9 mouse cellular contexts compared by ENCODE assay signal in the genomic region with DNA sequence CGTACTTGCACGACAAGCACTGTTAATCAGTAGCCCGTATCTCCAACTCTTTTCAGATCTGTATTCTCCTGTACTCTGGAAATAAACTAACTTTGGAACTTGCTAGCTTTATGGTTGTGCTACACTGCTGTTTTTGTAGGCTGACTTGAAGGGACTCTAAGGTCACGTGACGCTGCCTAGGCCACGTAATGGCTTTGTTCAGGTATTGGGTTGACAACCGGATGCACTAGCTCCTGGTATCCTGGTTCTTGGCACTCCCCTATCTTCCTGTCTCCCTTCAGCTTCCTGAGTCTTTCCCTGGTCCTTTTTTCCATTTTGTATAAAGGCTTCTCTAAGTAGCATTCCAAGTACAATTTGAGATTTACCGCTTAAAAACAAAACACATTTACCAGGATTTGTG. TPM values are rescaled to one million over a fixed set of nuclear protein-coding genes. Genes with fewer than 3 reads are reported as not detected.
A peak's percentile ranks its signal among the peaks of the same experiment; 100 is the strongest.
DNase-seq lines count a peak whose midpoint lies in the region; ATAC-seq and TF ChIP-seq lines count a peak whose summit lies in the region.
"Had no signal": no experiment of that assay in that cellular context is flagged by ENCODE, and none has a peak within 500 bp of the region (broad histone marks: within the 10 kb centered on the region; RNA-seq: fewer than 3 reads in every experiment).

No protein-coding gene starts in this region.

- no peaks in the 10 kb centered on the region for H3K9me3 ChIP-seq in neural tube, embryonic 13.5 days
- no peaks in the 10 kb centered on the region for H3K9me3 ChIP-seq in intestine, postnatal 0 days (ENCODE audit: control insufficient read depth)

- TF ChIP-seq CTCF in intestine, postnatal 0 days (IDR thresholded peaks at IDR 0.05; ENCODE audit: low read depth): no peak

- WGBS in neural tube, embryonic 13.5 days: 95% methylated on average over 8 of the region's 8 CpGs
- 65% methylated on average over 8 of the region's 8 CpGs for WGBS in intestine, postnatal 0 days
- WGBS in macrophage (ENCODE audit: missing documents): 97% methylated on average over 8 of the region's 8 CpGs

- peak; percentile 93 for DNase-seq in heart, adult 11 months
- DNase-seq in heart, postnatal 14 days: no peak
- no peak for DNase-seq in neural tube, embryonic 10.5 days (ENCODE audit: extremely low spot score, low spot score)
- no peak for DNase-seq in right cerebral cortex, adult 2 months (ENCODE audit: low spot score in 2 of 2)
- no peak for DNase-seq in left cerebral cortex, adult 9 months (ENCODE audit: low spot score in 2 of 2)
- DNase-seq: thymus, adult 18-20 months had no signal

- ATAC-seq in neural tube, embryonic 13.5 days (ENCODE audit: low read depth): no peak
- no peak for ATAC-seq in intestine, postnatal 0 days

- H3K27ac ChIP-seq in neural tube, embryonic 13.5 days (replicated peaks): peak overlapping the region; percentile 96; the same call in 1 of the 2 replicates
- H3K27ac ChIP-seq in intestine, postnatal 0 days (ENCODE audit: low read depth, low read length): peak overlapping the region; percentile 98
- H3K27ac ChIP-seq in macrophage: peak overlapping the region; percentile 66; the same call in 1 of the 2 replicates

- peaks cover 23% of the 10 kb centered on the region for H3K4me1 ChIP-seq in neural tube, embryonic 13.5 days (replicated peaks)
- no peaks in the 10 kb centered on the region for H3K4me1 ChIP-seq in intestine, postnatal 0 days (replicated peaks; ENCODE audit: control insufficient read depth, insufficient read depth, low read length)

- H3K9ac ChIP-seq in neural tube, embryonic 13.5 days: no peak overlapping the region
- H3K9ac ChIP-seq in intestine, postnatal 0 days (ENCODE audit: low read depth, low read length): no peak overlapping the region

- no peaks in the 10 kb centered on the region for H3K27me3 ChIP-seq in neural tube, embryonic 13.5 days
- no peaks in the 10 kb centered on the region for H3K27me3 ChIP-seq in intestine, postnatal 0 days (replicated peaks; ENCODE audit: control insufficient read depth, insufficient read depth, low read length)

- peaks cover 31% of the 10 kb centered on the region for H3K79me2 ChIP-seq in macrophage (ENCODE audit: inconsistent target)

- H3K36me3 ChIP-seq in neural tube, embryonic 13.5 days: no peaks in the 10 kb centered on the region
- no peaks in the 10 kb centered on the region for H3K36me3 ChIP-seq in intestine, postnatal 0 days (ENCODE audit: control insufficient read depth, insufficient read depth)
- H3K36me3 ChIP-seq in macrophage (ENCODE audit: inconsistent target): no peaks in the 10 kb centered on the region

- H3K4me3 ChIP-seq in neural tube, embryonic 13.5 days: no peak overlapping the region
- H3K4me3 ChIP-seq in intestine, postnatal 0 days (ENCODE audit: low read depth, low read length): no peak overlapping the region
- no peak overlapping the region for H3K4me3 ChIP-seq in macrophage (ENCODE audit: inconsistent target)

- intact Hi-C loops in heart, postnatal 14 days (cut with DNase I): loop anchor here (5.0 kb wide), 1 partner anchor 43 kb away; no protein-coding TSS in a partner anchor

- H3K4me2 ChIP-seq in neural tube, embryonic 13.5 days: no peak overlapping the region
- H3K4me2 ChIP-seq in intestine, postnatal 0 days (replicated peaks; ENCODE audit: low read depth): no peak overlapping the region

RNA-seq across cellular contexts. Expression of gene Snx3, which starts 1.2 kb away (rescaled TPM):
- 100 to 1,000 TPM; 169 to 184 TPM for total RNA-seq in heart, postnatal 14 days (2021)
- polyA plus RNA-seq in neural tube, embryonic 13.5 days (2015; fragmentation: Nextera tagmentation; extraction: Ambion mirVana): 275 and 315 TPM in 2 replicates
- polyA plus RNA-seq in intestine, postnatal 0 days (2015; fragmentation: Nextera tagmentation; extraction: Ambion mirVana): 599 and 615 TPM in 2 replicates
- 10 to 100 TPM; 14.0 to 44.0 (median 26.1) TPM for total RNA-seq in macrophage (2018; cell fraction: chromatin; rRNA removed)
- total RNA-seq in macrophage (2018; cell fraction: cytosol; rRNA removed): 100 to 1,000 TPM; 265 to 558 (median 412) TPM
- 100 to 1,000 TPM in 17 of 26 experiments, 10 to 100 TPM in 9; 65.2 to 224 (median 107) TPM for total RNA-seq in macrophage (2018; cell fraction: nucleus; rRNA removed)
- polyA plus RNA-seq in macrophage (2018): 364 to 676 TPM (median 673 TPM) in 3 replicates

RNA-seq across cellular contexts. Expression of gene Afg1l, which starts 22.2 kb away (rescaled TPM):
- total RNA-seq in heart, postnatal 14 days (2021): 10 to 100 TPM; 31.8 to 31.9 TPM
- 6.5 and 6.6 TPM in 2 replicates for polyA plus RNA-seq in neural tube, embryonic 13.5 days (2015; fragmentation: Nextera tagmentation; extraction: Ambion mirVana)
- polyA plus RNA-seq in intestine, postnatal 0 days (2015; fragmentation: Nextera tagmentation; extraction: Ambion mirVana): 9.0 and 9.4 TPM in 2 replicates
- total RNA-seq in macrophage (2018; cell fraction: chromatin; rRNA removed): 10 to 100 TPM in 21 of 26 experiments, 1 to 10 TPM in 5; 3.4 to 24.7 (median 17.7) TPM
- 10 to 100 TPM in 19 of 26 experiments, 1 to 10 TPM in 7; 5.6 to 11.7 (median 10.3) TPM for total RNA-seq in macrophage (2018; cell fraction: cytosol; rRNA removed)
- total RNA-seq in macrophage (2018; cell fraction: nucleus; rRNA removed): 10 to 100 TPM in 17 of 26 experiments, 1 to 10 TPM in 9; 3.2 to 16.8 (median 11.2) TPM
- 7.8 to 12.7 TPM (median 9.6 TPM) in 3 replicates for polyA plus RNA-seq in macrophage (2018)
